Mouse (Mus musculus): ENCODE results near the gene Ctrl.

The Ctrl gene

DNA sequence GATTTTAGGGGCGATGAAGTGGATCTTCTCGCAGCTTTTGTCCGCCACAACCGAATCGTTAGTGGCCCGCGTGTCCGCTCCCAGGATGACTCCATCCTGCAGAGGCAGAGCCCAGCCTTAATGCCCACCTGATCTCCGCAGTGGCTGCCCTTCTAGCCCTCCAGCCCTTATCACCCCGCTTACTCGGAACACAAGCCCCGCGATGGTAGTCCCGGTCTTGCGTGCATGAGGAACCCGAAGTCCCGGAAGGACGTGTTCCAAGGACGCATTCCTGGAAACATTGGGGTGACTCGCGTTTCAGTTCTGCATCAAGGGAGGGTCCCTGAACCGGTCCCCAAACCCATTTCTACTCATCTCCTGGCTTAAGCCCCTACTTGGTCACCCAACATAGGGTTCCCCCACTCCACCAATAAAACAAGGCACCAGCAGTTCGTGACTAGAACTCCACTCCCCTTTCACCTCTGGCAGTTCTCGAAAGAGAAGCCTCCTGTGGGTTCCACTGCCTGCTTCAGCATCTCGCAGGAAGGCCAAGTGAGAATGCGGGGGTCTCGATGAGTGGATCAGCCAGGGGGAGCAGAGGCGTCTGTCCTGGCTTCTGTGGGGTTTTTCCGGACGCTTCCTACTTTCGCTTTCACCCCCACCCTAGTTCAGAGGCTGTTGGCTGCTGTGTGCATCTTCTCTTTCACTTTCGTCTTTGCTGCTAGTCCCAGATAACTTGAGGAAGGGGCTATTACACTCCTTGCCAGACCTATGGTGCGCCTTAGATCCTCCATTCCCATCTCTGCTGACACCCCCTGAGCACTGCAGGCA, 4.0 kb upstream of the Ctrl start:
- peak; percentile 64 for DNase-seq

DNA sequence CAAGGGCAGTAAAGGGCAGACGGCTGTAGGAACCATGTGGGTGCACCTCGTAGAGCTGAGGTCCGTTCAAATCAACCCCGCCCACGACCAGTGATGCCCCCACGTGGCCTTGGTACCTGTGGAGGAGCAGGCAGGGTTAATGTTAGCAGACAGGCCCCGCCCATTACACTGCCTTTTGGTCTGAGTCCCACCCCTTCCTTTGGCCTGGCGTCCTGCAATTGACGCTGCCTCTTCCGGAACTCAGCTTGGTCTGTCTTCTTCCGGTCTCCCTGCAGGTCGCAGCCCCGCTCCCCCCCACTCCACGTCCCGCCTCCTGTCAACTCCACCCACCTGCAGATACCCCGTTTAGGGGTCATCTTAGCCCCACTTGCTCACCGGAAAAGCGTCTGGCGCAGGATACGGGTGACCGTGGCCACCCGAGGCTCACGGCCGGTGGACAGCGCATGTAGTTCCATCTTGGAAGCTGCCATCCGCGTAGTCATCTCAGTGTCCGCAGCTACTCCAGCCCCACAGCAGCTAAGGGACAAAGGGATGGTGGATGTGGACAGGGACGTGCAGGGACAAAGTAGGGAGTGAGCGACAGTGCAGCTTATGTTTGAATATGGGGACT, 3.3 kb upstream of the Ctrl start:
- DNase-seq, result peak; percentile 94

DNA sequence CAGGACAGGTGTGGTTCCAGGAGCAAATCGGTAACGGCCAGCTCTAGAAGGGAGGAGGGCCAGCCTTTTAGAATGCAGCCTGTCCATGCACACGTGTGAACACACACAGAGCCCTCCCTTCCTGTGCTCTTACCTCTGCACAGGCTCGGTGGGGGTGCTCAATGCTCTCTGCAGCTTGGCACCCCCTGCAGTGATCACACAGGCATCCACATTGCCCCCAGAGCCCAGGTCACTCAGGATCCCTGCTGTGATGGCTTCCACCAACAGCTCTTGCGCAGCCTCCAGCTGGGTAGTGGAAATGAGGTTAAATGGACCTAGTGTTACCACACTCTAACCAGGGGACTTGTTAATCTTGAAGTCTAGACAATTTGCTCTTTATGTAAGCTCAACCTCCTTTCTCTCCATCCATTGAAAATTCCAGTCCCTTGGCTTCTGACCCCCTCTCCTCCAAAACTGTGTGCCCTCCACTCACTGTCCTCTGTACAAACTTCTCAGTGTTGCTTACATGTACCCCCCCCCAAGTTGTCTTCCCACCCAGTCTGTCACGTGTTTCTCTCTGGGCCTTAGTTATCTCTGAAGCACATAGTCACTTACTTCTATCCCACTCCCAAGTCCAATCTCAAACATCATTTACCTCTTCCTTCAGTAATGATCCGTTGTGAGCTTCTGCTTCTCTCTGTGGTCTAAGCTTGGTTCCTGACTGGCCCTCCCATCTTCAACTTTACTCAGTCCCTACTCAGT, 2.4 kb upstream of the Ctrl start:
- peak; percentile 53 for DNase-seq

DNA sequence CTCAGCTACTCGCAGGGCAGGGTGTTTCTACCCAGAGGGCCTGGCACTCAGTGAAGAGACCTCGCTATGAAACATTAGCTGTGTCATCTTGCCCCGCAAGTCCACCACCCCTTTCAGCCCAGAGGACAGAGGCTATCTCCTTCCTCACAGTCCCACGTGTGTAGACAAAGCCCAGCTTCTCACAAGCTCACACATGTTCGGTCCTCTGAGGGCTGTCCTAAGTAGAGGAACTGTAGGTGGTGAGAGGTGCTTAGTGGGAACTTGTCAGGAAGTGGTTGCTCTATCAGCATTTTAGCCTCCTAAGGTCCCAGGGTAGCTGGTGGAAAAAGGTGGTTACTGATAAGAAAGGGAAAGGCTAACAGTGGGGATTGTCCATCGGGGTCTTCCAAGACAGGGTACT, 1.4 kb upstream of the Ctrl start:
- no peak for DNase-seq

DNA sequence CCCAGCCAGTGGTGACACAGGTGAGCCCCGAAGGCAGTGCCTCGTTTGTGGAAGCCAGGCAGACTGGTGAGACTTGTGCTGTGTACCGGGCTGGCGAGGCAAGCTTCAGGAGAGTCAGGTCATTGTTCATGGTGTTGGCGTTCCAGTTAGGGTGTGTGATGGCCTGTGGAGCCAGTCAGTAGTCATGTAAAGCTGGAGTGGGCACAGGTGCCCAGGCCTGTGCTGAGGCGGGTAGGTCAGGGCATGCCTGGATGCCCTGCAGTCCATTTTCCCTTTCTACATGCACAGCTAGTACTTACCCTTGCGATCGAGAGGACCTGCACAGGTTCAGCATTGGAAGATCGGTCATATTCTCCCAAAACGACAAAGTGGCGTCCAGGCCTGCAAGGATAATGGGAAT, 1.1 kb downstream of the Ctrl start:
- DNase-seq, result no peak

DNA sequence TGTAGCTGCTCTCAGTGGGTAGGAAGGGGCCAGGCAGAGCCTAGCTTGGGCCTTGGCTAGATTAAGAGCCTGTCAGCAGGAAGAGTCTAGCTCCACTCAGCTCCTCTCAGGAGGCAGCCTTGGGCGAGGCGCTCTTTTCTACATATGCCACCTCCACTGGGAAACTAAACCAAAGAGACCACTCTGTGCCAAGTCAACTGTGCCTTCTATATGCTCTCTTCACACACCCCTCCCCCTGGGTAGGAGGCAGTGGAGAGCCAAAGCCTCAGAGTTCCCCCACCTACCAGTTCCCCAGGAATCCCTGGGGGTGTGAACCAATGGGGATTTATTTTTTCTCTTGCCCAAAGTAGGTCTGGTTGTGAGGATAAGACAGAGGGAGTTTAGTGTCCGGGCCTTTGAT, 2.4 kb downstream of the Ctrl start:
- DNase-seq, result peak; percentile 26

DNA sequence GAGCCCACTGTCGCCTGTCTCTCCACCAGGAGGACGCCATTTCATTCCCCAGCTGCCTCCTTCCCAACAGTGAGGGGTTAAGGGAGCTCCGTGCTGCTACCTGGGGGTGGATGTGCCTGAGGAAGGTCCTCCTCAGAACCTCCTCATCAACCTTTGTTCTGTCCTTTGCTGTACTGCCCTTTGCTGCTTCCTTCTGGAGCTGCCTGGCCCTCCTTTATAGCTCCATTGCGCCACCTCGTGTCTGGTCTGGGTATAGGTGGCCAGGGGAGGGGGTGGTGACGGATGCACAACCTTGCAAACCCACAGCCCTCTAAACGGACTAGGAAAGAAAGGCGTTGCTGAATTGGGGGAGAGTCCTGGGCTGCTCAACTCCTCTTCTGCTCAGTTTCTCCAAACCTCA, 3.1 kb downstream of the Ctrl start:
- peak; percentile 79 for DNase-seq

DNA sequence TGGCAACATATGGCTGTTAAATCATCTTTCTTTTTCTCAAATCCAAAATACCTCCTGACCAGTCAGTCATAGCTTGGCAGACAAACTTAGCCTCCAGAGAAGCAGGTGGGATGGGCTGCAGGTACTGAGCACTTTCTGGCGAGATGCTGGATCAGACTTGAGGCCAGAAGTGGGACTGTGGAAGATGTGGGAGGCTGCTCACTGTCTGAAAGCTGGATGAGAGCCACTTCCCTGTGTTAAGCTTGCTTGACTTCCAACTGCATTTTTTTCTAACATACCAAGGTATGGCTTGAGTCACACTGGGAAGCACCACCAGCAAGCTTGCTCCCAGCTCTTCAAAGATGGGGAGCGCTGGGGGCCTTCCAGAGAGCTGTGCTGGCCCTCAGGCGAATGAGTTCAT, 8.5 kb downstream of the Ctrl start:
- no peak for DNase-seq

DNA sequence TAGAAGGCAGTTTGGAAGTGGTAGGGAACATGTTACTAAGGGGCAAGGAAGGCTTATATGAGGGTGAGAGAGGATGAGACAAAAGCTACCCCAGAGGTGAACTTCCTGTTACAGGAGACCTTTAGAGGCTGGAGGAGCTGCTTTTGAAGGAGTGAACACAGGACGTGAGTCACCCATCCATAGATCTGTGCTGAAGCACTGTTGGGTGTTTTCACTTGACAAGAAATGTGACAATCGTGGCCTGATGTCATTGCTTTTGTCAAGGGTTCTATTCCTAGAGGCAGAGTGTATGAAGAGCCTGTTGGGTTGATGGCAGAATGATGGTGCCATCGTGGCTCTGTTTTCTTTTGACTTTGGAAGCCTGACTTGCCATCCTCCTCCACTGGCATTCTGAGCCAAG, 14.3 kb downstream of the Ctrl start:
- no peak for DNase-seq

DNA sequence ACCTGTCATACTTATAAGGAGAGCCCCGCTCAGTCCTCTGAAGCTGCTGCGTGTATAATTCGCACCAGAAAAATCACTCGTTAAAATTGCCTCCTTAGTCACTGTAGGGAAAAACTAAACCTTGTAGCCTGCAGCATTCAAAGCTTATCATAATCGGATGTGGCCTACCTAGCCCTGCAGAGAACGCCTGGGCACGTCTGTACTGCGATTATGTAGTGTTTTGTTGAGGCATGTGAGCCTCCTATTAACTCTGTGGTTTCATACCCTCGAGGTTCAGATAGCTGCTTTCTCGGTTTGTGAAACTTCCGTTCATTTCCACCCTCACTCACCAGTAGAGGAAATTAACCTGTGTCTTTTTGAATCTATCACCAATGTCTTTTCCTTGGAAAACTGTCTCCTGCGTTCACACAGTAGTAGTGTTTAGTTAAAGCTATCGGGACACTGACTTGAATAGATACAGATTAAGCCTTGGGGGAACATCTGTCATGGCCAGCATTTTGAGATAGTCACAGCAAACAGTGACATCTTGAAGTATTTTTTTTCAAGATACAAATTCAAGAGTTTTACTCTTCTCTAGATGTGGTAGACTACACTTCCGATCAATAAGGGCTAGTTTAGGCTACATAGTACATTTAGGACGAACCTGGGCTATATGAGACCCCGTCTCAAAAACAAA, 32.6 kb downstream of the Ctrl start:
- DNase-seq, result no peak

DNA sequence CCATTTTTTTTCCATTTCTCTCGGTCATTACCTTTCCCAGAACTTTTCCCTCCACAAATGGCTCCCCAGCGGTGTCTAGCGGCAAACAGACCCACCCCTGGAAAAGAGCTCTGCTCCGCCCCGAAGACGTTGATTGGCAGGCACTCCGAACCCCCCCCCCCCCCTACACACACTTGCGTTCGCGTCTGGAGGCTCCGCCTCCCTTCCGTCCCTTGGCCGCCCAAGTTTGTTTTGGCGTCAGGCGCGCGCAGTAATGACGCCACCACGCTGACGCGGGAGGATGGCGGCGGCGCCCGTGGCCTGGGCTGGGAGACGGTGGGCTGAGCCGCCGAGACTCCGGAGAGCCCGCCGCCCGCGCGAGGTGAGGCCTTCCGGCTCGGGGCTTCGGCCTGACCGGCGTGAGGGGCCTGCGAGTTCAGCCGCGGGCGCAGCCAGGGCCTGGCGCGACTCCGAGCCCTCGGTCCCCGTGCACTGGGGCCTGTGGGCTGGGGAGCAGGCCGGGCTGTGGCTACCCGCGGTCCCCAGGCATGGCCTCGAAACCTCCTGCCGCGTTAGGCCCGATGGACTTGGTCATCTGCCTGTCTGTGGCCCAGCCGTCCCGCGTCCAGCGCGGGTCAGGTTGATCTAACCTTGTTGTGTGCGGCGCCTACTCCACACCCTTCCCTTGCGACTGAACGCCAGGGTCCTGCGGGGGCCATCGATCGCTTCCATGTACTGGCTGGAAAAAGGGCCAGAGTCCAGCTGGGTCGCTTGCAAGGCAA, 33.3 kb downstream of the Ctrl start, which contains the start of gene Pskh1:
Pskh1 (plus strand) TSS at position 262 of the 761 bp plus-strand sequence.
- peak; percentile 92 for DNase-seq

DNA sequence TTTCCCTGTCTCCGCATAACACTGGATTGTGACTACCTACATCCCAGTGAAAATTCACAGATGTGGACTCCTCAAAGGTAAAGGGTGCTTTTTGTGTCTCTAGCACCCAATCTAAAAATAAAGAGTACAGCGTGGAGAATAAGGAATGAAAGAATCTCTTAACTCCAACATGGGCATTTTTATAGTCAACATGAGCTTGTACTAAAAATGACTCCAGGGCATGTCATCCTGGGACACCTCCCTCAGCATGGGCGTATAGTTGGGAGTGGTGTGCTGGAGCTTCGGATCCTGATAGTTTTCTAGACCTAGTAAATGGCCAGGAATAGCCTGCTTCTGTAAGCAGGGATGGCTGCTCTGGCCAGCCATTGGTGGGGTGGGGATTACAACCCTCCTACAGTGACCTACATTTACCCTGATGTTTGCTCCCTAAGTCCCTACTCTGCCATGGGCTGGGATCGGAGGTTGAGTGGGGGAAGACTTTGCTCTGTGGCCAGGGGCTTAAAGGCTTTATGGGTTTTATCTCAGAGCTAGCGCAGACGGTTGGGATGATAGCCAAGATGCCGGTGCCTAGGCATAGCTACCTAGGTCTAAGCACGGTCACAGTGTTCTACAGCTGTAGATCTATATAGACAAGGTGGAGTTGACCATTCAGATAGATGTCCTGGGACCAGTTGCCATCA, 35.7 kb downstream of the Ctrl start:
- DNase-seq, result no peak

DNA sequence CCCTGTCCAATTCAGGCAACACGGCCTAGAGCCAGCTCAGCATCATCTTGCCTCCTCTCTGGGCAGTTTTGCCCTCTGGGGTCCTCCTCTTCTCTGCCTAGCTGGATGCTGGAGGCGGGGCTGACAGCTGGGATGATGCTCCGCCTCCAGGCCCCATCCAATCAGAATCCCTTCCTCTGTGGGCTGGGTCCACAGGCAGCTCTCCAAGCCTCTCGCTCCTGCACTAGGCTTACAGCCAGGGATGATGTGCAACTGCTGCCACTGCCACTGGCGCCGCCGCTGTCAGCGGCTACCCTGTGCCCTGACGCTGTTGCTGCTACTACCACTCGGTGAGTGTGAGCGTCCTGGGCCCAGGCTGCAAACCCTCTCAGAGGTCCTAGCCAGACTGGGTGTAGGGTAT, 40.3 kb downstream of the Ctrl start, which contains the start of gene Nrn1l:
Nrn1l (plus strand) TSS at position 229 of the 400 bp plus-strand sequence.
- peak; percentile 58 for DNase-seq

DNA sequence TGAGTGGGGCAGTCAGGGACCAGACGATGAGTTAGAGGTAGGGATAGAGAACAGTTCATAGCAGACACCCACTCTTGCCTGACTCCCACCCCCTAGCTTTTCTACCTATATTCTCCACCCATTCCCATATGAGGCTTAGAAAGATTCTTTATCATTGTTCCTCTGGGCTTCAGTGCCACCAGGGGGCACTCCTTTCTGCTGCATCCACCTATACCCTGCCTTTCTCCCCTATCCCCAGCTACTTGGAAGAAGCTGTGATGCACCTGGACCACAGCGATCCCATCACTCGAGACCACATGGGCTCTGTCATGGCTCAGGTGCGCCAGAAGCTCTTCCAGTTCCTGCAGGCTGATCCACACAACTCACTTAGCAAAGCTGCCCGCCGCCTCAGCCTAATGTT, 41.2 kb downstream of the Ctrl start:
- no peak for DNase-seq

DNA sequence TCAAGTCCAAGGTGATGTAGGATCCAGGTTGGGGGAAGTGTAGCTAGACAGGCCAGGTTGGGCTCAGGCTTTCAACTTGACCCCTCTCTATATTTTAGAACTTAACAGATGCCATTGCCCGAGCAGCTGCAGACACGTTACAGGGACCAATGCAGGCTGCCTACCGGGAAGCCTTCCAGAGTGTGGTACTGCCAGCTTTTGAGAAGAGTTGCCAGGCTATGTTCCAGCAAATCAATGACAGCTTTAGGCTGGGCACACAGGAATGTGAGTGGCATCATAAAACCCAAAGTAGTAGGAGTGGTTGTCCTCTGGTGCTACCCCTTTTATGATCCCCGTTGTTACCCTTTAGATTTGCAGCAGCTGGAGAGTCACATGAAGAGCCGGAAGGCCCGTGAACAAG, 42.8 kb downstream of the Ctrl start:
- no peak for DNase-seq

DNA sequence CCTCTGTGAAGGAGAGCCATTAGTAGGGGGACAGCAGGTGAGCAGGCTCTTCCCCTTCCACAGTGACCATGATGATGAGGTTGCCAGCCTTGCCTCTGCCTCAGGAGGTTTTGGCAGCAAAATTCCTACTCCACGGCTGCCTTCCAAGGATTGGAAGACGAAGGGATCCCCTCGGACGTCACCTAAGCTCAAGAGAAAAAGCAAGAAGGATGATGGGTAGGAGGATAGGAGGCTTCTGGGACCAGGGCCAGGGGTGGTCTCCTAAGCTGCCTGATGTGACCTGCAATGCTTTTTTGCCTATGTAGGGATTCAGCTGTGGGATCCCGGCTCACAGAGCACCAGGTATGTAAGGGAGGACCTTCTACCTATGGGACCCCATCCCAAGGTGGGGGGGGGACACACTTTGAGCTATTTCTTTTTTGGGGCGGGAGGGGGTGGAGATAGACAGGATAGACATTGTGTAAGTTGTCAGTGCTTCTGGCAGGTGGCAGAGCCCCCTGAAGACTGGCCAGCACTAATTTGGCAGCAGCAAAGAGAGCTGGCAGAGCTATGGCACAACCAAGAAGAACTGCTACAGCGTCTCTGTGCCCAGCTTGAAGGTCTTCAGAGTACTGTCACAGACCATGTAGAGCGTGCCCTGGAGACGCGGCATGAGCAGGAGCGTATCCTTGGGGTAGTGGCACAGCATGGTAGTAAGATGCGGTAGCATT, 43.8 kb downstream of the Ctrl start:
- no peak for DNase-seq

Data from cerebellum, adult 9-11 months (tissue).